Mouse (Mus musculus) retina, adult 2 months (tissue): Measurements from ENCODE around the gene Polr3e.

Source experiments
- DNase-seq: peaks from one replicate; pipeline ENCODE4 v3.0.0-alpha.2; 2012; ENCODE audit warnings: low read depth, low spot score

The Polr3e gene

GRCm38 (mm10) chr7:120917592-120918461 is at the start of gene Polr3e:
TSS of gene Polr3e (plus strand) at chr7:120917744.
- peak; percentile 87 for DNase-seq

- DNase-seq: no peak
These were observed 47.7 kb upstream of the Polr3e start for GRCm38 (mm10) chr7:120869883-120870282.

GRCm38 (mm10) chr7:120870431-120871008 is 47.0 kb upstream of the Polr3e start:
- DNase-seq: no peak

- DNase-seq: no peak
These were observed 44.5 kb upstream of the Polr3e start for GRCm38 (mm10) chr7:120873083-120873482.

- no peak for DNase-seq
These were observed 43.5 kb upstream of the Polr3e start for GRCm38 (mm10) chr7:120874021-120874420.

- no peak for DNase-seq
These were observed 42.6 kb upstream of the Polr3e start for GRCm38 (mm10) chr7:120874764-120875539.

GRCm38 (mm10) chr7:120875540-120876388 is 41.8 kb upstream of the Polr3e start:
- DNase-seq: no peak

- DNase-seq: no peak
These were observed 39.3 kb upstream of the Polr3e start for GRCm38 (mm10) chr7:120878271-120878670.

- no peak for DNase-seq
These were observed 37.6 kb upstream of the Polr3e start for GRCm38 (mm10) chr7:120879972-120880371.

GRCm38 (mm10) chr7:120880770-120881169 is 36.8 kb upstream of the Polr3e start:
- no peak for DNase-seq

GRCm38 (mm10) chr7:120881451-120881850 is 36.1 kb upstream of the Polr3e start:
- DNase-seq: no peak

GRCm38 (mm10) chr7:120882674-120883073 is 34.9 kb upstream of the Polr3e start:
- no peak for DNase-seq

- no peak for DNase-seq
These were observed 33.8 kb upstream of the Polr3e start for GRCm38 (mm10) chr7:120883523-120884290.

- no peak for DNase-seq
These were observed 32.8 kb upstream of the Polr3e start for GRCm38 (mm10) chr7:120884746-120885145.

GRCm38 (mm10) chr7:120893123-120893522 is 24.4 kb upstream of the Polr3e start:
- DNase-seq: no peak

GRCm38 (mm10) chr7:120897054-120897453 is 20.5 kb upstream of the Polr3e start:
- no peak for DNase-seq

- no peak for DNase-seq
These were observed 19.7 kb upstream of the Polr3e start for GRCm38 (mm10) chr7:120897711-120898335.

- no peak for DNase-seq
These were observed 17.4 kb upstream of the Polr3e start for GRCm38 (mm10) chr7:120900191-120900590.

GRCm38 (mm10) chr7:120901701-120902100 is 15.8 kb upstream of the Polr3e start:
- DNase-seq: no peak

GRCm38 (mm10) chr7:120902931-120903330 is 14.6 kb upstream of the Polr3e start:
- DNase-seq: no peak
